9 mouse cellular contexts compared by ENCODE assay signal in genomic region chr11:121176285-121177270, GRCm38 (mm10). TPM values are rescaled to one million over a fixed set of nuclear protein-coding genes. Genes with fewer than 3 reads are reported as not detected.
DNase-seq lines count a peak whose midpoint lies in the region; ATAC-seq and TF ChIP-seq lines count a peak whose summit lies in the region.
"Had no signal": no experiment of that assay in that cellular context is flagged by ENCODE, and none has a peak within 500 bp of the region (broad histone marks: within the 10 kb centered on the region; RNA-seq: fewer than 3 reads in every experiment).

No protein-coding gene starts in this region.

- peak; percentile 91 for TF ChIP-seq CTCF in hindbrain, postnatal 0 days (IDR thresholded peaks at IDR 0.05; ENCODE audit: low read depth)
- peak; percentile 33; the same call in 1 of the 2 replicates for TF ChIP-seq CTCF in olfactory bulb, adult 2 months (IDR thresholded peaks at IDR 0.05; ENCODE audit: insufficient read depth, low read depth, low read length)

- H3K9me3 ChIP-seq in embryonic facial prominence, embryonic 15.5 days (replicated peaks): no peaks in the 10 kb centered on the region
- no peaks in the 10 kb centered on the region for H3K9me3 ChIP-seq in hindbrain, postnatal 0 days (ENCODE audit: low read length)
- no peaks in the 10 kb centered on the region for H3K9me3 ChIP-seq in liver, embryonic 12.5 days (replicated peaks)

- H3K4me3 ChIP-seq in embryonic facial prominence, embryonic 15.5 days (replicated peaks): no peak overlapping the region
- H3K4me3 ChIP-seq in hindbrain, postnatal 0 days (ENCODE audit: low read length): no peak overlapping the region
- H3K4me3 ChIP-seq in liver, embryonic 12.5 days: no peak overlapping the region
- H3K4me3 ChIP-seq in olfactory bulb, adult 2 months (ENCODE audit: insufficient read depth, low read depth, low read length): no peak overlapping the region

- WGBS in embryonic facial prominence, embryonic 15.5 days: 51% methylated on average over 12 of the region's 12 CpGs
- 60% methylated on average over 12 of the region's 12 CpGs for WGBS in hindbrain, postnatal 0 days
- 52% methylated on average over 12 of the region's 12 CpGs for WGBS in liver, embryonic 12.5 days (ENCODE audit: insufficient replicate concordance)
- WGBS in olfactory bulb, adult 2 months: 67% methylated on average over 12 of the region's 12 CpGs

- 0 out of 2 replicates have a peak, but pooled peaks cover 5% of the 10 kb centered on the region for H3K36me3 ChIP-seq in embryonic facial prominence, embryonic 15.5 days
- no peaks in the 10 kb centered on the region; the same call in 1 of the 2 replicates for H3K36me3 ChIP-seq in hindbrain, postnatal 0 days (ENCODE audit: insufficient read depth, low read length)
- H3K36me3 ChIP-seq in liver, embryonic 12.5 days: 0 out of 2 replicates have a peak, but pooled peaks cover under 1% of the 10 kb centered on the region

- TF ChIP-seq POLR2A in olfactory bulb, adult 2 months (IDR thresholded peaks at IDR 0.05; ENCODE audit: insufficient read depth, low read depth, low read length): no peak

- ATAC-seq in embryonic facial prominence, embryonic 15.5 days (ENCODE audit: insufficient number of reproducible peaks, low FRiP score, low TSS enrichment, low read depth): 0 out of 2 replicates have a peak, but pooled peaks have one; percentile 44
- peak; percentile 43; the same call in 1 of the 2 replicates for ATAC-seq in hindbrain, postnatal 0 days
- ATAC-seq in liver, embryonic 12.5 days: peak; percentile 62

- peaks cover 5% of the 10 kb centered on the region; the same call in 1 of the 2 replicates for H3K4me1 ChIP-seq in embryonic facial prominence, embryonic 15.5 days
- peaks cover 11% of the 10 kb centered on the region; the same call in 1 of the 2 replicates for H3K4me1 ChIP-seq in hindbrain, postnatal 0 days (ENCODE audit: insufficient read depth, low read length)
- H3K4me1 ChIP-seq in liver, embryonic 12.5 days: peaks cover 8% of the 10 kb centered on the region; the same call in 1 of the 2 replicates
- peaks cover 4% of the 10 kb centered on the region; the same call in 1 of the 2 replicates for H3K4me1 ChIP-seq in olfactory bulb, adult 2 months (ENCODE audit: control insufficient read depth, insufficient read depth, low read length)

- no peak overlapping the region for H3K4me2 ChIP-seq in embryonic facial prominence, embryonic 15.5 days (replicated peaks)
- no peak overlapping the region for H3K4me2 ChIP-seq in hindbrain, postnatal 0 days (ENCODE audit: low read depth, low read length)
- H3K4me2 ChIP-seq in liver, embryonic 12.5 days: no peak overlapping the region

- no peaks in the 10 kb centered on the region for H3K27me3 ChIP-seq in embryonic facial prominence, embryonic 15.5 days
- no peaks in the 10 kb centered on the region for H3K27me3 ChIP-seq in hindbrain, postnatal 0 days (ENCODE audit: insufficient read depth, low read length)
- peaks cover 9% of the 10 kb centered on the region; the same call in 1 of the 2 replicates for H3K27me3 ChIP-seq in liver, embryonic 12.5 days (replicated peaks)

- H3K9ac ChIP-seq in embryonic facial prominence, embryonic 15.5 days: no peak overlapping the region
- no peak overlapping the region for H3K9ac ChIP-seq in hindbrain, postnatal 0 days (replicated peaks; ENCODE audit: low read length)
- H3K9ac ChIP-seq in liver, embryonic 12.5 days: no peak overlapping the region

- no peak overlapping the region for H3K27ac ChIP-seq in embryonic facial prominence, embryonic 15.5 days (replicated peaks)
- H3K27ac ChIP-seq in hindbrain, postnatal 0 days: no peak overlapping the region
- H3K27ac ChIP-seq in liver, embryonic 12.5 days: no peak overlapping the region
- H3K27ac ChIP-seq in olfactory bulb, adult 2 months (ENCODE audit: insufficient read depth, low read depth, low read length): no peak overlapping the region

- DNase-seq in right cerebral cortex, postnatal 14 days: peak; percentile 27
- no peak for DNase-seq in right cerebral cortex, postnatal 25 days
- DNase-seq in brain, adult 2 months (ENCODE audit: low read depth, low spot score): peak; percentile 73
- DNase-seq in hindbrain, postnatal 0 days (ENCODE audit: low spot score): peak; percentile 68
- peak; percentile 60 for DNase-seq in urinary bladder, postnatal 25 days (ENCODE audit: low spot score)

RNA-seq across cellular contexts. Expression of gene Uts2r, which starts 16.5 kb away (rescaled TPM):
- polyA plus RNA-seq in embryonic facial prominence, embryonic 15.5 days (2015; fragmentation: Nextera tagmentation; extraction: Ambion mirVana): 0.71 and 0.72 TPM in 2 replicates
- 0.16 and 2.1 TPM in 2 replicates for total RNA-seq in hindbrain, postnatal 0 days (2014; rRNA removed)
- 0.61 and 0.84 TPM in 2 replicates for polyA plus RNA-seq in hindbrain, postnatal 0 days (2015; fragmentation: Nextera tagmentation; extraction: Ambion mirVana)
- not detected in 2 replicates for polyA plus RNA-seq in liver, embryonic 12.5 days (2016; fragmentation: Nextera tagmentation; extraction: Ambion mirVana)
- polyA plus RNA-seq in olfactory bulb, adult 2 months (2012; ENCODE audit: insufficient read depth, insufficient read length, low replicate concordance, missing spikeins): not detected in 2 replicates

RNA-seq across cellular contexts. Expression of gene Hexdc, which starts 27.7 kb away (rescaled TPM):
- 10.0 and 12.2 TPM in 2 replicates for polyA plus RNA-seq in embryonic facial prominence, embryonic 15.5 days (2015; fragmentation: Nextera tagmentation; extraction: Ambion mirVana)
- total RNA-seq in hindbrain, postnatal 0 days (2014; rRNA removed): 80.2 and 89.6 TPM in 2 replicates
- 30.7 and 35.2 TPM in 2 replicates for polyA plus RNA-seq in hindbrain, postnatal 0 days (2015; fragmentation: Nextera tagmentation; extraction: Ambion mirVana)
- polyA plus RNA-seq in liver, embryonic 12.5 days (2016; fragmentation: Nextera tagmentation; extraction: Ambion mirVana): 3.5 and 3.7 TPM in 2 replicates
- polyA plus RNA-seq in olfactory bulb, adult 2 months (2012; ENCODE audit: insufficient read depth, insufficient read length, low replicate concordance, missing spikeins): not detected in 2 replicates

RNA-seq across cellular contexts. Expression of gene Ogfod3, which starts 27.9 kb away (rescaled TPM):
- polyA plus RNA-seq in embryonic facial prominence, embryonic 15.5 days (2015; fragmentation: Nextera tagmentation; extraction: Ambion mirVana): 20.8 and 21.9 TPM in 2 replicates
- total RNA-seq in hindbrain, postnatal 0 days (2014; rRNA removed): 16.7 and 20.1 TPM in 2 replicates
- 34.8 and 35.3 TPM in 2 replicates for polyA plus RNA-seq in hindbrain, postnatal 0 days (2015; fragmentation: Nextera tagmentation; extraction: Ambion mirVana)
- 16.7 and 17.0 TPM in 2 replicates for polyA plus RNA-seq in liver, embryonic 12.5 days (2016; fragmentation: Nextera tagmentation; extraction: Ambion mirVana)
- not detected in 2 replicates for polyA plus RNA-seq in olfactory bulb, adult 2 months (2012; ENCODE audit: insufficient read depth, insufficient read length, low replicate concordance, missing spikeins)

RNA-seq across cellular contexts. Expression of gene Tex19.1, which starts 30.6 kb away (rescaled TPM):
- 0.15 TPM in 1 of 2 replicates, not detected in the other for polyA plus RNA-seq in embryonic facial prominence, embryonic 15.5 days (2015; fragmentation: Nextera tagmentation; extraction: Ambion mirVana)
- total RNA-seq in hindbrain, postnatal 0 days (2014; rRNA removed): not detected in 2 replicates
- not detected in 2 replicates for polyA plus RNA-seq in hindbrain, postnatal 0 days (2015; fragmentation: Nextera tagmentation; extraction: Ambion mirVana)
- 0.31 and 0.44 TPM in 2 replicates for polyA plus RNA-seq in liver, embryonic 12.5 days (2016; fragmentation: Nextera tagmentation; extraction: Ambion mirVana)
- polyA plus RNA-seq in olfactory bulb, adult 2 months (2012; ENCODE audit: insufficient read depth, insufficient read length, low replicate concordance, missing spikeins): not detected in 2 replicates
- total RNA-seq: layer of hippocampus, postnatal 25 days had no signal

RNA-seq across cellular contexts. Expression of gene Cybc1, which starts 52.5 kb away (rescaled TPM):
- polyA plus RNA-seq in embryonic facial prominence, embryonic 15.5 days (2015; fragmentation: Nextera tagmentation; extraction: Ambion mirVana): 43.2 and 44.8 TPM in 2 replicates
- total RNA-seq in hindbrain, postnatal 0 days (2014; rRNA removed): 20.6 and 25.6 TPM in 2 replicates
- polyA plus RNA-seq in hindbrain, postnatal 0 days (2015; fragmentation: Nextera tagmentation; extraction: Ambion mirVana): 20.5 and 21.2 TPM in 2 replicates
- 22.4 and 25.2 TPM in 2 replicates for polyA plus RNA-seq in liver, embryonic 12.5 days (2016; fragmentation: Nextera tagmentation; extraction: Ambion mirVana)
- not detected in 2 replicates for polyA plus RNA-seq in olfactory bulb, adult 2 months (2012; ENCODE audit: insufficient read depth, insufficient read length, low replicate concordance, missing spikeins)
